Mouse (Mus musculus) neutrophil, adult 5-6 weeks (primary cell): ENCODE data around the gene Mill2. TPM values are rescaled to one million over a fixed set of nuclear protein-coding genes. Genes with fewer than 3 reads are reported as not detected.

Source experiments
- total RNA-seq: library from RNA; stranded (forward); fragments of 200-1000 nt; gene quantifications from 2 replicates; pipeline ENCODE4 v1.2.3, GENCODE M21; 2017

The Mill2 gene
- total RNA-seq, 1 experiment from 2014 or later: not detected

Other genes with a start within 250 kb of the Mill2 start
- gene Psg23, start 223.5 kb upstream of the Mill2 start, total RNA-seq: not detected in 2 replicates
- not detected in 2 replicates for gene Psg21, start 183.2 kb upstream of the Mill2 start, total RNA-seq
- not detected in 2 replicates for gene Psg20, start 153.8 kb upstream of the Mill2 start, total RNA-seq
- not detected in 2 replicates for gene Psg22, start 121.9 kb upstream of the Mill2 start, total RNA-seq
- not detected in 2 replicates for gene Psg19, start 41.4 kb upstream of the Mill2 start, total RNA-seq
- not detected in 2 replicates for gene Psg17, start 18.4 kb upstream of the Mill2 start, total RNA-seq
- 146 and 154 TPM in 2 replicates for gene Pglyrp1, start 31.4 kb downstream of the Mill2 start, total RNA-seq
- 16.2 and 17.5 TPM in 2 replicates for gene Ccdc61, start 70.4 kb downstream of the Mill2 start, total RNA-seq
- gene Nova2, start 85.9 kb downstream of the Mill2 start, total RNA-seq: not detected in 2 replicates
- not detected in 2 replicates for gene Nanos2, start 147.4 kb downstream of the Mill2 start, total RNA-seq
- gene Mypop, start 151.3 kb downstream of the Mill2 start, total RNA-seq: 0.74 and 2.0 TPM in 2 replicates
- 13.2 and 16.9 TPM in 2 replicates for gene Irf2bp1, start 164.1 kb downstream of the Mill2 start, total RNA-seq
- not detected in 2 replicates for gene Foxa3, start 183.6 kb downstream of the Mill2 start, total RNA-seq
- 64.8 and 67.0 TPM in 2 replicates for gene Sympk, start 184.4 kb downstream of the Mill2 start, total RNA-seq
- 0.35 and 0.37 TPM in 2 replicates for gene Rsph6a, start 214.7 kb downstream of the Mill2 start, total RNA-seq
- 3.1 and 3.4 TPM in 2 replicates for gene Dmwd, start 236.3 kb downstream of the Mill2 start, total RNA-seq
- 1.4 and 2.1 TPM in 2 replicates for gene Dmpk, start 243.9 kb downstream of the Mill2 start, total RNA-seq